Mouse (Mus musculus): ENCODE measurements at regions not wholly inside any gene's neighbourhood (a gene's known extent, or its start where the extent isn't known, plus 50 kb on each side); places are given as distances from the start of the nearest gene placed in this dataset.

DNA sequence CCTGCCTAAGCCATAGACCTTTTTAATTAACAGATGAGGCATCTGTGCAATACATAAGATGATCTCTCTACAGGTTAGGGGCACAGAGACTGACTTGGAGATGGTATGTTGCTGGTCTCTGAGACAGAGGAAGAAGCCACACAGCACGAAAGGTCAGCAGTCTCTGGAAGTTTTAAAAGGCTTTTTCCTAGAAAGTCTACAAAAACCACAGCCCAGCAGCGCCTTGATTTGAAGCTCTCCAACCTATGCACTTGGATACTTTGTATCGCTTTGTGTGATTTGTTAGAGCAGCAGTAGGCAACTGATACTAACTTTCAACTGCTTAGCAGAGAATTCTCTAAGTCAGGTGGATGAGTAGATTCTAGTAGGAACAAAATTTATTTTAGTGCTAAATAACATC lies 132.3 kb upstream of the Tab2 start:
- TF ChIP-seq CTCF (IDR thresholded peaks at IDR 0.05; ENCODE audit: low read depth) (no peak), EP300 (IDR thresholded peaks at IDR 0.05; ENCODE audit: low read depth) (no peak)
